ENCODE assay signal across 33 mouse cellular contexts in the genomic region with DNA sequence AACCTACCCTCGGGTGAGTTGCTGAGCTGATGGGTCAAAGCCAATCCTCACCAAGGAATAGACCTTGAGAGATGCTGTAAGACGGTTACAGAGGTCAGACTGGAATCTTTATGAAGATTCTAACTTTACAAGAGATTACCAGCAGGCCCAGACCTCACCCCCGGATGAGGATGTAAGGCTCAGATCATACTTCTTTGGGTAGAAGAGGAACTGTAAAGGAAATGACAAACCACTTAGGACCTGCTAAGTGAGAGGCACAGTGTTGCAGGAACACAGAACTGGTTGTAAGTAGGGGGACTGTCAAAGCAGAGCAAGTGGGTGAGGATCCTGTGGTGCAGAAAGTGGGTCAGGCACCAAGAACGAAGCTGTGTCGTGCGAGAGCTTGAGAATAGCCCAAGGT.
DNase-seq lines count a peak whose midpoint lies in the region; ATAC-seq lines count a peak whose summit lies in the region.
"Had no signal": no experiment of that assay in that cellular context is flagged by ENCODE, and none has a peak within 500 bp of the region (broad histone marks: within the 10 kb centered on the region; RNA-seq: fewer than 3 reads in every experiment).

No protein-coding gene starts in this region.

- no peaks in the 10 kb centered on the region for H3K27me3 ChIP-seq in midbrain, embryonic 16.5 days (ENCODE audit: control insufficient read depth, insufficient read depth, low read depth, low read length)
- H3K27me3 ChIP-seq in hindbrain, embryonic 10.5 days (ENCODE audit: insufficient read depth, poor library complexity, severe bottlenecking) = no peaks in the 10 kb centered on the region
- H3K27me3 ChIP-seq: forebrain, embryonic 12.5 days; heart, embryonic 12.5 days; hindbrain, embryonic 15.5 days; limb, embryonic 15.5 days; liver, embryonic 13.5 days; neural tube, embryonic 13.5 days; stomach, embryonic 15.5 days had no signal

- H3K9ac ChIP-seq in midbrain, embryonic 16.5 days (ENCODE audit: low read depth, low read length) = no peak overlapping the region
- H3K9ac ChIP-seq: forebrain, embryonic 12.5 days; forebrain, postnatal 0 days; heart, embryonic 12.5 days; hindbrain, embryonic 15.5 days; limb, embryonic 15.5 days; liver, embryonic 13.5 days; neural tube, embryonic 13.5 days; stomach, embryonic 15.5 days had no signal

- no peak overlapping the region for H3K4me2 ChIP-seq in midbrain, embryonic 16.5 days (ENCODE audit: low read length)
- H3K4me2 ChIP-seq: forebrain, embryonic 12.5 days; heart, embryonic 12.5 days; hindbrain, embryonic 15.5 days; limb, embryonic 15.5 days; liver, embryonic 13.5 days; midbrain, embryonic 11.5 days; neural tube, embryonic 13.5 days; stomach, embryonic 15.5 days had no signal

- no peaks in the 10 kb centered on the region for H3K9me3 ChIP-seq in midbrain, embryonic 16.5 days (replicated peaks; ENCODE audit: control insufficient read depth, low read length, poor library complexity, severe bottlenecking)
- no peaks in the 10 kb centered on the region for H3K9me3 ChIP-seq in hindbrain, embryonic 10.5 days
- H3K9me3 ChIP-seq: forebrain, embryonic 12.5 days; G1E; heart, embryonic 12.5 days; hindbrain, embryonic 15.5 days; limb, embryonic 10.5 days; limb, embryonic 15.5 days; liver, embryonic 13.5 days; neural tube, embryonic 13.5 days; stomach, embryonic 15.5 days had no signal

- DNase-seq in CD4-positive helper T cell, adult 2 months (ENCODE audit: low read depth, low spot score) = peak; percentile 58
- peak; percentile 48 for DNase-seq in induced T-regulatory cell, adult 2 months (ENCODE audit: low read depth)
- peak; percentile 24 to 25 for DNase-seq in thymus, postnatal 10 days (ENCODE audit: low spot score in 2 of 2)
- no peak for DNase-seq in gastrocnemius, postnatal 25 days
- no peak for DNase-seq in hindbrain, embryonic 10.5 days (ENCODE audit: low spot score)
- no peak for DNase-seq in right cerebral cortex, adult 18-20 months
- DNase-seq: adrenal gland, postnatal 25 days; cerebellum, adult 11-12 months; cerebellum, postnatal 10 days; forebrain, postnatal 0 days; heart, postnatal 4 days; kidney, adult 9 months; kidney, postnatal 10 days; layer of hippocampus, adult 9-11 months; liver, embryonic 13.5 days; lung, adult 18-20 months; right cerebral cortex, postnatal 25 days had no signal

- peak; percentile 48 for ATAC-seq in CD4-positive, CD25-positive, alpha-beta regulatory T cell, adult 4 months
- no peak for ATAC-seq in midbrain, embryonic 16.5 days
- ATAC-seq: forebrain, postnatal 0 days; intestine, postnatal 0 days; lung, postnatal 0 days; Patski had no signal

- WGBS in midbrain, embryonic 16.5 days = 75% methylated on average over 6 of the region's 6 CpGs
- WGBS in hindbrain, embryonic 10.5 days = 81% methylated on average over 6 of the region's 6 CpGs

- no peak overlapping the region for H3K4me3 ChIP-seq in midbrain, embryonic 16.5 days (ENCODE audit: low read depth, low read length)
- H3K4me3 ChIP-seq in hindbrain, embryonic 10.5 days = no peak overlapping the region
- H3K4me3 ChIP-seq: forebrain, embryonic 12.5 days; heart, embryonic 12.5 days; hindbrain, embryonic 15.5 days; limb, embryonic 10.5 days; limb, embryonic 15.5 days; liver, embryonic 13.5 days; myocyte; neural tube, embryonic 13.5 days; stomach, embryonic 15.5 days had no signal

- no peaks in the 10 kb centered on the region for H3K36me3 ChIP-seq in midbrain, embryonic 16.5 days (ENCODE audit: control insufficient read depth, insufficient read depth, low read length)
- no peaks in the 10 kb centered on the region for H3K36me3 ChIP-seq in hindbrain, embryonic 10.5 days
- H3K36me3 ChIP-seq: forebrain, embryonic 12.5 days; G1E; heart, embryonic 12.5 days; hindbrain, embryonic 15.5 days; limb, embryonic 10.5 days; limb, embryonic 15.5 days; liver, embryonic 13.5 days; neural tube, embryonic 13.5 days; stomach, embryonic 15.5 days had no signal

- H3K4me1 ChIP-seq in midbrain, embryonic 16.5 days (ENCODE audit: control insufficient read depth, insufficient read depth, low read length) = 0 out of 2 replicates have a peak, but pooled peaks cover 3% of the 10 kb centered on the region
- peaks cover 9% of the 10 kb centered on the region for H3K4me1 ChIP-seq in hindbrain, embryonic 10.5 days (replicated peaks)
- H3K4me1 ChIP-seq: heart, embryonic 12.5 days; hindbrain, embryonic 15.5 days; limb, embryonic 15.5 days; liver, embryonic 13.5 days; neural tube, embryonic 13.5 days; stomach, embryonic 15.5 days had no signal

- no peak overlapping the region for H3K27ac ChIP-seq in midbrain, embryonic 16.5 days (ENCODE audit: low read length)
- H3K27ac ChIP-seq in hindbrain, embryonic 10.5 days = no peak overlapping the region
- H3K27ac ChIP-seq: forebrain, embryonic 12.5 days; hindbrain, embryonic 15.5 days; limb, embryonic 10.5 days; limb, embryonic 15.5 days; liver, embryonic 13.5 days; macrophage; neural tube, embryonic 13.5 days; stomach, embryonic 15.5 days had no signal

Comparison
In these comparisons a context has a peak if more than half of its experiments do, and no peak if none do; other contexts are left out.
1. DNase-seq: peak in CD4-positive helper T cell, adult 2 months (single experiment), induced T-regulatory cell, adult 2 months (single experiment) and thymus, postnatal 10 days (2 of 2); none in gastrocnemius, postnatal 25 days (single experiment), hindbrain, embryonic 10.5 days (single experiment) and right cerebral cortex, adult 18-20 months (single experiment).